Mouse (Mus musculus): ENCODE measurements around the gene Acta2.

Acta2 gene

GRCm38 (mm10) chr19:34254880-34255681, at the start of gene Acta2:
Gene Acta2 (minus strand): TSS chr19:34255590.
- DNase-seq = no peak

- no peak for DNase-seq
These were observed 49.5 kb upstream of the Acta2 start for GRCm38 (mm10) chr19:34304917-34305316.

GRCm38 (mm10) chr19:34300430-34300829, 45.0 kb upstream of the Acta2 start:
- no peak for DNase-seq

GRCm38 (mm10) chr19:34299229-34299628, 43.8 kb upstream of the Acta2 start:
- DNase-seq = no peak

- DNase-seq = no peak
These were observed 43.1 kb upstream of the Acta2 start for GRCm38 (mm10) chr19:34298531-34298930.

- no peak for DNase-seq
These were observed 40.1 kb upstream of the Acta2 start for GRCm38 (mm10) chr19:34295442-34295841.

- DNase-seq = no peak
These were observed 38.1 kb upstream of the Acta2 start for GRCm38 (mm10) chr19:34293376-34293947.

- DNase-seq = no peak
These were observed 37.3 kb upstream of the Acta2 start for GRCm38 (mm10) chr19:34292701-34293100.

- no peak for DNase-seq
These were observed 36.6 kb upstream of the Acta2 start for GRCm38 (mm10) chr19:34291956-34292355.

GRCm38 (mm10) chr19:34291379-34291778, 36.0 kb upstream of the Acta2 start:
- DNase-seq = no peak

- DNase-seq = peak; percentile 34 to 64
These were observed 35.5 kb upstream of the Acta2 start for GRCm38 (mm10) chr19:34290872-34291341.

- DNase-seq = peak; percentile 90 to 92
These were observed 34.8 kb upstream of the Acta2 start, which contains the start of gene Fas for GRCm38 (mm10) chr19:34289948-34290789. Gene Fas (plus strand): TSS chr19:34290666.

- no peak for DNase-seq
These were observed 33.3 kb upstream of the Acta2 start for GRCm38 (mm10) chr19:34288696-34289095.

GRCm38 (mm10) chr19:34287656-34288415, 32.4 kb upstream of the Acta2 start:
- DNase-seq = no peak

- no peak for DNase-seq
These were observed 31.8 kb upstream of the Acta2 start for GRCm38 (mm10) chr19:34287221-34287620.

- DNase-seq = no peak
These were observed 29.4 kb upstream of the Acta2 start for GRCm38 (mm10) chr19:34284826-34285225.

GRCm38 (mm10) chr19:34284383-34284782, 29.0 kb upstream of the Acta2 start:
- no peak for DNase-seq

- DNase-seq = peak in 1 of 2 experiments; percentile 52
These were observed 28.2 kb upstream of the Acta2 start for GRCm38 (mm10) chr19:34283614-34284013.

GRCm38 (mm10) chr19:34278078-34278477, 22.7 kb upstream of the Acta2 start:
- no peak for DNase-seq

GRCm38 (mm10) chr19:34273073-34273472, 17.7 kb upstream of the Acta2 start:
- DNase-seq = no peak

GRCm38 (mm10) chr19:34270824-34271464, 15.6 kb upstream of the Acta2 start:
- no peak for DNase-seq
